Mouse (Mus musculus) erythroblast, embryonic 14.5 days (primary cell): ENCODE data around the gene Ikzf4.

ENCODE experiments used
- GATA1 ChIP-seq: IDR thresholded peaks from 2 replicates; pipeline ENCODE4 v1.6.1; 2012; ENCODE audit warnings: low read length, inconsistent platforms, mixed read lengths
- TAL1 ChIP-seq: IDR thresholded peaks from 3 replicates; pipeline ENCODE4 v1.6.1; 2012; ENCODE audit warnings: low read length, inconsistent platforms, mixed read lengths

- TF ChIP-seq GATA1 = no peak
- no peak for TF ChIP-seq TAL1
Measured at GRCm38 (mm10) chr10:128614934-128615333, 30.9 kb downstream of the Ikzf4 start.
